Mouse (Mus musculus) limb, embryonic 13.5 days (tissue): ENCODE results near the gene Olfr504. TPM values are rescaled to one million over a fixed set of nuclear protein-coding genes. Genes with fewer than 3 reads are reported as not detected.
"Not testable (repeated sequence)": the region's sequence is repeated elsewhere in the genome, so short reads cannot be mapped to it uniquely, and the experiment has no call there.

Experiments
- ATAC-seq: fragments of 200-750 bp; cut with Nextera tagmentation; 2 replicates; pipeline ENCODE4 v1.8.0; 2017; ENCODE audit warnings: low read depth, moderate number of reproducible peaks, moderate TSS enrichment; ENCODE audit not compliant: low FRiP score
- H3K27ac ChIP-seq: fragments of 300-500 bp; sonication (generic); 2 replicates; pipeline ENCODE4 v1.5.1; 2015; ENCODE audit warnings: inconsistent platforms, mild to moderate bottlenecking, moderate library complexity
- H3K27me3 ChIP-seq: fragments of 300-500 bp; sonication (generic); 2 replicates; pipeline ENCODE4 v1.6.1; 2015; ENCODE audit warnings: mild to moderate bottlenecking, inconsistent platforms
- H3K36me3 ChIP-seq: fragments of 300-500 bp; sonication (generic); 2 replicates; pipeline ENCODE4 v1.6.1; 2015; ENCODE audit warnings: inconsistent platforms, mild to moderate bottlenecking, moderate library complexity
- H3K4me1 ChIP-seq: fragments of 300-500 bp; sonication (generic); 2 replicates; pipeline ENCODE4 v1.6.1; 2015; ENCODE audit warnings: inconsistent platforms
- H3K4me2 ChIP-seq: fragments of 300-500 bp; sonication (generic); replicated peaks from 2 replicates; pipeline ENCODE4 v1.6.1; 2015; ENCODE audit warnings: inconsistent platforms, mild to moderate bottlenecking, moderate library complexity
- H3K4me3 ChIP-seq: fragments of 300-500 bp; sonication (generic); 2 replicates; pipeline ENCODE4 v1.5.1; 2015; ENCODE audit warnings: moderate library complexity, mild to moderate bottlenecking, inconsistent platforms
- H3K9ac ChIP-seq: fragments of 300-500 bp; sonication (generic); 2 replicates; pipeline ENCODE4 v1.6.1; 2015; ENCODE audit warnings: mild to moderate bottlenecking, inconsistent platforms
- H3K9me3 ChIP-seq: fragments of 300-500 bp; sonication (generic); 2 replicates; pipeline ENCODE4 v1.6.1; 2016; ENCODE audit warnings: inconsistent platforms
- WGBS: fragments of 180-500 bp; shearing (Covaris S2); methylation state at CpG from one replicate; pipeline ENCODE4 v1.1.7; 2015; 5-methylcytosine and 5-hydroxymethylcytosine counted together
- polyA plus RNA-seq: library from polyadenylated mRNA; unstranded; fragments of >200 nt; fragmentation: Nextera tagmentation; extraction: Ambion mirVana; gene quantifications from 2 replicates; pipeline ENCODE4 v1.2.1, GENCODE M21; 2015

The Olfr504 gene
- not detected in 2 replicates for polyA plus RNA-seq

- H3K27ac ChIP-seq: no peak within 1 kb of the TSS
- H3K4me1 ChIP-seq: no peaks in the 10 kb centered on the region
- 89% methylated on average over 1 of the region's 1 CpGs for WGBS
- ATAC-seq: no peak
- H3K9me3 ChIP-seq: 0 out of 2 replicates have a peak, but pooled peaks cover 4% of the 10 kb centered on the region
- H3K36me3 ChIP-seq: no peaks in the 10 kb centered on the region
- no peak within 1 kb of the TSS for H3K4me3 ChIP-seq
- no peak within 1 kb of the TSS for H3K9ac ChIP-seq
- no peaks in the 10 kb centered on the region for H3K27me3 ChIP-seq
- H3K4me2 ChIP-seq: no peak within 1 kb of the TSS
Observed at GRCm38 (mm10) chr7:108565693-108566092, at the start of gene Olfr504. TSS of gene Olfr504 (minus strand) at chr7:108565793.

GRCm38 (mm10) chr7:108614110-108614509 is 48.5 kb upstream of the Olfr504 start:
- no peaks in the 10 kb centered on the region for H3K27me3 ChIP-seq
- no peak overlapping the region for H3K9ac ChIP-seq
- H3K4me3 ChIP-seq: no peak overlapping the region
- H3K4me1 ChIP-seq: no peaks in the 10 kb centered on the region
- no peak for ATAC-seq
- no peaks in the 10 kb centered on the region for H3K9me3 ChIP-seq
- H3K27ac ChIP-seq: no peak overlapping the region
- H3K36me3 ChIP-seq: no peaks in the 10 kb centered on the region
- 83% methylated on average over 2 of the region's 2 CpGs for WGBS
- H3K4me2 ChIP-seq: no peak overlapping the region

GRCm38 (mm10) chr7:108610487-108610886 is 44.9 kb upstream of the Olfr504 start, which contains the start of gene Olfr506:
TSS of gene Olfr506 (plus strand) at chr7:108610787.
- H3K27me3 ChIP-seq: no peaks in the 10 kb centered on the region
- no peak within 1 kb of the TSS for H3K9ac ChIP-seq
- H3K4me1 ChIP-seq: no peaks in the 10 kb centered on the region
- no peaks in the 10 kb centered on the region for H3K9me3 ChIP-seq
- no peak within 1 kb of the TSS for H3K4me3 ChIP-seq
- H3K4me2 ChIP-seq: no peak within 1 kb of the TSS
- no peak for ATAC-seq
- no peak within 1 kb of the TSS for H3K27ac ChIP-seq
- no peaks in the 10 kb centered on the region for H3K36me3 ChIP-seq

GRCm38 (mm10) chr7:108601916-108602315 is 36.3 kb upstream of the Olfr504 start:
- not testable (repeated sequence) for H3K27ac ChIP-seq, ATAC-seq, H3K9me3 ChIP-seq, H3K4me3 ChIP-seq, H3K9ac ChIP-seq, H3K27me3 ChIP-seq, H3K36me3 ChIP-seq, H3K4me1 ChIP-seq, H3K4me2 ChIP-seq
- WGBS: 80% methylated on average over 3 of the region's 3 CpGs

GRCm38 (mm10) chr7:108589797-108590196 is 24.2 kb upstream of the Olfr504 start:
- Histone ChIP-seq H3K27ac (no peak overlapping the region), H3K4me3 (no peak overlapping the region), H3K4me1 (no peaks in the 10 kb centered on the region), H3K9me3 (no peaks in the 10 kb centered on the region), H3K27me3 (no peaks in the 10 kb centered on the region), H3K9ac (no peak overlapping the region), H3K36me3 (no peaks in the 10 kb centered on the region), H3K4me2 (no peak overlapping the region)
- 100% methylated on average over 1 of the region's 1 CpGs for WGBS
- ATAC-seq: no peak

- not testable (repeated sequence) for H3K4me1 ChIP-seq, H3K9ac ChIP-seq, H3K9me3 ChIP-seq, H3K27ac ChIP-seq, ATAC-seq, H3K4me3 ChIP-seq, H3K4me2 ChIP-seq, H3K36me3 ChIP-seq, H3K27me3 ChIP-seq
- 46% methylated on average over 1 of the region's 1 CpGs for WGBS
Observed at GRCm38 (mm10) chr7:108544227-108544626, 21.4 kb downstream of the Olfr504 start, which contains the start of gene Olfr503. TSS of gene Olfr503 (plus strand) at chr7:108544527.

- no peaks in the 10 kb centered on the region for H3K9me3 ChIP-seq
- no peak overlapping the region for H3K27ac ChIP-seq
- H3K27me3 ChIP-seq: no peaks in the 10 kb centered on the region
- WGBS: 85% methylated on average over 13 of the region's 13 CpGs
- no peak overlapping the region for H3K4me2 ChIP-seq
- no peaks in the 10 kb centered on the region for H3K4me1 ChIP-seq
- no peak for ATAC-seq
- H3K36me3 ChIP-seq: no peaks in the 10 kb centered on the region
- no peak overlapping the region for H3K4me3 ChIP-seq
- H3K9ac ChIP-seq: no peak overlapping the region
Observed at GRCm38 (mm10) chr7:108542416-108542815, 23.2 kb downstream of the Olfr504 start.

- H3K4me3 ChIP-seq: no peak within 1 kb of the TSS
- 76% methylated on average over 1 of the region's 1 CpGs for WGBS
- no peak for ATAC-seq
- H3K9ac ChIP-seq: no peak within 1 kb of the TSS
- no peak within 1 kb of the TSS for H3K4me2 ChIP-seq
- H3K36me3 ChIP-seq: no peaks in the 10 kb centered on the region
- no peaks in the 10 kb centered on the region for H3K27me3 ChIP-seq
- H3K4me1 ChIP-seq: no peaks in the 10 kb centered on the region
- H3K9me3 ChIP-seq: 0 out of 2 replicates have a peak, but pooled peaks cover 2% of the 10 kb centered on the region
- no peak within 1 kb of the TSS for H3K27ac ChIP-seq
Observed at GRCm38 (mm10) chr7:108524965-108525364, 40.6 kb downstream of the Olfr504 start, which contains the start of gene Olfr502. TSS of gene Olfr502 (minus strand) at chr7:108525065.

Other genes with a start within 250 kb of the Olfr504 start
- 0.15 TPM in 1 of 2 replicates, not detected in the other for gene Olfr492, start 242.1 kb downstream of the Olfr504 start, polyA plus RNA-seq
- not detected in 2 replicates for gene Olfr493, start 218.8 kb downstream of the Olfr504 start, polyA plus RNA-seq
- not detected in 2 replicates for gene Olfr494, start 200.5 kb downstream of the Olfr504 start, polyA plus RNA-seq
- gene Olfr495, start 172.6 kb downstream of the Olfr504 start, polyA plus RNA-seq: not detected in 2 replicates
- gene Olfr497, start 145.4 kb downstream of the Olfr504 start, polyA plus RNA-seq: not detected in 2 replicates
- not detected in 2 replicates for gene Olfr498, start 100.5 kb downstream of the Olfr504 start, polyA plus RNA-seq
- gene Olfr502, start 40.7 kb downstream of the Olfr504 start, polyA plus RNA-seq: not detected in 2 replicates
- gene Olfr503, start 21.3 kb downstream of the Olfr504 start, polyA plus RNA-seq: not detected in 2 replicates
- not detected in 2 replicates for gene Olfr506, start 45.0 kb upstream of the Olfr504 start, polyA plus RNA-seq
- not detected in 2 replicates for gene Olfr507, start 56.0 kb upstream of the Olfr504 start, polyA plus RNA-seq
- gene Olfr508, start 64.2 kb upstream of the Olfr504 start, polyA plus RNA-seq: not detected in 2 replicates
- 0.05 and 0.09 TPM in 2 replicates for gene Olfr509, start 86.1 kb upstream of the Olfr504 start, polyA plus RNA-seq
- not detected in 2 replicates for gene Olfr510, start 100.6 kb upstream of the Olfr504 start, polyA plus RNA-seq
- not detected in 2 replicates for gene Olfr512, start 147.5 kb upstream of the Olfr504 start, polyA plus RNA-seq
- gene Olfr513, start 185.2 kb upstream of the Olfr504 start, polyA plus RNA-seq: not detected in 2 replicates